Mouse (Mus musculus) heart, adult 2 months (tissue): Measurements from ENCODE around the gene Tomm40.

Experiments
- CTCF ChIP-seq: fragments of 200-600 bp; IDR thresholded peaks from 2 replicates; pipeline ENCODE4 v1.8.1; 2022; ENCODE audit warnings: antibody characterized with exemption, mild to moderate bottlenecking, moderate library complexity
- EP300 ChIP-seq: fragments of 200-500 bp; IDR thresholded peaks from 2 replicates; pipeline ENCODE4 v1.6.1; 2011; ENCODE audit warnings: low read depth, low read length, control low read depth; ENCODE audit not compliant: insufficient read depth
- POLR2A ChIP-seq: fragments of 200-500 bp; IDR thresholded peaks from 2 replicates; pipeline ENCODE4 v1.6.1; 2011; ENCODE audit warnings: mild to moderate bottlenecking, low read depth, low read length, control low read depth; ENCODE audit not compliant: insufficient read depth

DNA sequence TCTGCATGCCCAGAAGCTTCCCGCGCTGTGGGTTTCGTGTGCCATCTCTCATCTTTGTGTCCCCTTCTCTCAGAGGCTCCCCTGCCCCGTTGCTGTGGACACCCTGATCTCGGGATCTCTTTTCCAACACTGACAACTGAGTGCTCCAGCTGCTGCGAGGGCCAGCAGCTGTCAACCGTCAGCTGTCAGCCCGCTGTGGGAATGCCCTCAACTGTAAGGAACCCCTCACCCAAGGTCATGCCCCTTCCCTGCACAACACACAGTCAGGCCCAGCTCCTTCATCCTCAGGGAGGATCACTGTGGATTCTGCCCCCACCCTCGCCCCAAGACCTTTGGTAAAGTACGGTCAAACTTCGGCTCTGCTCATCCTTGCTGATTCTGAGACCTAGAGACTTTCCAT is 47.0 kb upstream of the Tomm40 start:
- no peak for TF ChIP-seq CTCF
- no peak for TF ChIP-seq POLR2A
- no peak for TF ChIP-seq EP300
